Mouse (Mus musculus) hindbrain, embryonic 14.5 days (tissue): ENCODE results near the gene Vps45. TPM values are rescaled to one million over a fixed set of nuclear protein-coding genes. Genes with fewer than 3 reads are reported as not detected.
"Not testable (repeated sequence)": the region's sequence is repeated elsewhere in the genome, so short reads cannot be mapped to it uniquely, and the experiment has no call there.

ENCODE experiments used
- ATAC-seq: fragments of 200-750 bp; cut with Nextera tagmentation; 2 replicates; pipeline ENCODE4 v1.8.0; 2017; ENCODE audit warnings: moderate number of reproducible peaks, mild to moderate bottlenecking, moderate TSS enrichment, moderate library complexity; ENCODE audit not compliant: low FRiP score
- DNase-seq: peaks from one replicate; pipeline ENCODE4 v3.0.0-alpha.2; 2015; ENCODE audit warnings: low spot score
- H3K27ac ChIP-seq: fragments of 300-500 bp; sonication (generic); 2 replicates; pipeline ENCODE4 v1.5.1; 2014; ENCODE audit warnings: mild to moderate bottlenecking, moderate library complexity
- H3K27me3 ChIP-seq: fragments of 300-500 bp; sonication (generic); 2 replicates; pipeline ENCODE4 v1.6.1; 2014; ENCODE audit warnings: mild to moderate bottlenecking, low read length, mixed read lengths; ENCODE audit not compliant: control insufficient read depth, insufficient read depth
- H3K36me3 ChIP-seq: fragments of 300-500 bp; sonication (generic); replicated peaks from 2 replicates; pipeline ENCODE4 v1.6.1; 2014; ENCODE audit not compliant: control insufficient read depth, insufficient read depth
- H3K4me1 ChIP-seq: fragments of 300-500 bp; sonication (generic); replicated peaks from 2 replicates; pipeline ENCODE4 v1.6.1; 2014; ENCODE audit warnings: antibody characterized with exemption, low read length, mixed read lengths; ENCODE audit not compliant: control insufficient read depth, insufficient read depth
- H3K4me2 ChIP-seq: fragments of 300-500 bp; sonication (generic); replicated peaks from 2 replicates; pipeline ENCODE4 v1.6.1; 2014; ENCODE audit warnings: mild to moderate bottlenecking, moderate library complexity
- H3K4me3 ChIP-seq: fragments of 300-500 bp; sonication (generic); replicated peaks from 2 replicates; pipeline ENCODE4 v1.5.1; 2014; ENCODE audit warnings: mild to moderate bottlenecking, low read length
- H3K9ac ChIP-seq: fragments of 300-500 bp; sonication (generic); 2 replicates; pipeline ENCODE4 v1.6.1; 2014
- H3K9me3 ChIP-seq: fragments of 300-500 bp; sonication (generic); 2 replicates; pipeline ENCODE4 v1.6.1; 2016; ENCODE audit warnings: low read length; ENCODE audit not compliant: control insufficient read depth
- WGBS: fragments of 180-500 bp; shearing (Covaris S2); extraction: QIAGEN DNeasy Blood & Tissue Kit; methylation state at CpG from one replicate; pipeline ENCODE4 v1.1.7; 2014; 5-methylcytosine and 5-hydroxymethylcytosine counted together
- polyA plus RNA-seq: library from polyadenylated mRNA; unstranded; fragments of >200 nt; fragmentation: Nextera tagmentation; extraction: Ambion mirVana; gene quantifications from 2 replicates; pipeline ENCODE4 v1.2.1, GENCODE M21; 2014

Gene Vps45
- polyA plus RNA-seq, 1 experiment from 2014 or later, result 46.8 TPM

GRCm38 (mm10) chr3:96050779-96051178 lies 7.5 kb downstream of the Vps45 start:
- ATAC-seq, result no peak
- Histone ChIP-seq H3K4me2 (no peak overlapping the region), H3K9me3 (no peaks in the 10 kb centered on the region), H3K4me3 (no peak overlapping the region), H3K27me3 (no peaks in the 10 kb centered on the region), H3K4me1 (no peaks in the 10 kb centered on the region), H3K9ac (no peak overlapping the region), H3K36me3 (peaks cover 50% of the 10 kb centered on the region), H3K27ac (no peak overlapping the region)
- no peak for DNase-seq
- 68% methylated on average over 7 of the region's 7 CpGs for WGBS

GRCm38 (mm10) chr3:96044559-96044958 lies 13.7 kb downstream of the Vps45 start:
- 88% methylated on average over 3 of the region's 3 CpGs for WGBS
- not testable (repeated sequence) for H3K27ac ChIP-seq, ATAC-seq, H3K9ac ChIP-seq, H3K4me2 ChIP-seq, DNase-seq, H3K4me1 ChIP-seq, H3K9me3 ChIP-seq, H3K27me3 ChIP-seq, H3K4me3 ChIP-seq
- peaks cover 43% of the 10 kb centered on the region for H3K36me3 ChIP-seq

- Histone ChIP-seq H3K9me3 (no peaks in the 10 kb centered on the region), H3K27me3 (no peaks in the 10 kb centered on the region), H3K27ac (no peak overlapping the region), H3K4me1 (no peaks in the 10 kb centered on the region), H3K9ac (no peak overlapping the region), H3K4me2 (no peak overlapping the region), H3K36me3 (peaks cover 53% of the 10 kb centered on the region), H3K4me3 (no peak overlapping the region)
- DNase-seq (no peak), ATAC-seq (no peak)
- WGBS, result 88% methylated on average over 1 of the region's 1 CpGs
These were observed 15.2 kb downstream of the Vps45 start for GRCm38 (mm10) chr3:96043104-96043503.

DNA sequence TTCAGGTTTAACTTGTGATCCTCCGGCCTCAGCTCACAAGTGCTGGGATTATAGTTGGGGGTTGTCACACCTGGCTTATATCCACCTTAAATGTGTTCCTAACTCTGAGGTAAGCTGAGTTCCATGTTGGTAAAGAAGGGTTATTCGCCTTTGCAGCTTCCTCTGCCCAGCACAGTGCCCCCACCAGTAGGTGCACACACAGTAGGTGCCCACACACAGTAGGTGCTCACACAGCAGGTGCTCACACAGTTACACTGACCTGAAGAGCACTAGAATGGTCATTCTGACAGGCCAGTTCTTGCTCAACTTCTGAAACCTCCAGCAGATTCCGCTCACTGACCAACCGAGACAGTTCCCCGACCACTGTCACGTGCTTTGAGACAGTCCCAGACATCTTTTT lies 17.2 kb downstream of the Vps45 start:
- Histone ChIP-seq H3K4me2 (no peak overlapping the region), H3K4me3 (no peak overlapping the region), H3K9ac (no peak overlapping the region), H3K4me1 (no peaks in the 10 kb centered on the region), H3K9me3 (no peaks in the 10 kb centered on the region), H3K27me3 (no peaks in the 10 kb centered on the region), H3K27ac (no peak overlapping the region), H3K36me3 (peaks cover 39% of the 10 kb centered on the region)
- DNase-seq (no peak), ATAC-seq (no peak)
- 93% methylated on average over 6 of the region's 6 CpGs for WGBS

GRCm38 (mm10) chr3:96040663-96041006 lies 17.6 kb downstream of the Vps45 start:
- ATAC-seq (no peak), DNase-seq (no peak)
- Histone ChIP-seq H3K27ac (no peak overlapping the region), H3K9me3 (no peaks in the 10 kb centered on the region), H3K4me3 (no peak overlapping the region), H3K9ac (no peak overlapping the region), H3K36me3 (peaks cover 37% of the 10 kb centered on the region), H3K4me1 (no peaks in the 10 kb centered on the region), H3K4me2 (no peak overlapping the region), H3K27me3 (no peaks in the 10 kb centered on the region)
- WGBS, result 96% methylated on average over 2 of the region's 2 CpGs

DNA sequence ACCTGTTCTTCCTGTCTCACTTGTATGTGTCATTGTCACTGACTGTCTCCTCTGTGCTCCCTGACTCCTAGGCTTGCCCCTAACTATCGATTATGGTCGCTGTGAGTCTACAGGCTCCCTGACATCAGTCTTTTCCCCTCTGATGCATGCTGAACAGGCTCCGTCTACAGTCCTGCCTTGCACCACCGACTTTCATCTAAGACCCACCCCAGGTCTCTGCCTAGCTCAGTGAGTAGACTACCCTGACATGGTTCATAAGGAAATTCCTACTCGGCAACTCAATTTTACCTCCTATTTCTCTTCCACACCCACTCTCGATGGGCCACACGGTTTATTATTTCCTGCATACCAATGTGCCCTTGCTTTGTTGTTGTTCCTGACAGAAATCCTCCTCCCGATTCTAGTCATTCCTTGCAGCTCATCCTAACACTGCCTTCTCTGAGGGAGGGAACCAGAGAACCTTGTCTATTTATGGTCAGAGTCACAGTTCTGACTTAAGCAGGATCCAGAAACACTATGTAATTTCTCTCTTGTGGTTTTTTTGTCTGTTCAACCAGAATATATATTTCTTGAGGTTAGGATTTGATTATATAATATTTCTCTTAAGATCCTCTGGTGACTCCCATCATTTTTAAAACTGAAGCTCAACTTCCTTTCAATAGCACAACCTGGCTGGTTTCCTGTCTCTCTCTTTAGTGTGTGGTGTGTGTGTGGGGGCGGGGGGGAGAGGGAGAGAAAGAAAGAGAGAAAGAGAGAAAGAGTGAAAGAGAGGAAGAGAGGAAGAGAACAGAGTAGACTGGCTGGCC lies 18.2 kb downstream of the Vps45 start:
- ATAC-seq, result no peak
- 82% methylated on average over 9 of the region's 9 CpGs for WGBS
- H3K27ac ChIP-seq, result no peak overlapping the region

DNA sequence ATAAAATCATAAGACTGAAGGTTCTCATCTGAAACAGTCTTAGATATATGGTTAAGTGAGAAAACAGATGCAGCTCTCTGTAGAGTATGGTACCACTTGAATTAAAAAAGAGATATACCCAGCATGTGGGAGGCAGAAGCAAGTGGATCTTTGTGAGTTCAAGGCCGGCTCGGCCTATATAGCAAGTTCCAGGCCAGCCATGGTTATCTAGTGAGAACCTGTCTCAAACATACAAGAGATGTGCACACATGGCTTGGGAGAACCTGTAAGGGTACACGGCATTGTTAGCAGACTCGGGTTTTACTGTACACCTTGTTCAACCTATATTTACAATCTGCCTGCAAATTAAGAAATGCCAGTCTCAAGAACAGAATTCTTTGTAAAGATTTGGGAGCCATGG lies 19.4 kb downstream of the Vps45 start:
- no peaks in the 10 kb centered on the region for H3K27me3 ChIP-seq
- H3K4me1 ChIP-seq, result no peaks in the 10 kb centered on the region
- 98% methylated on average over 4 of the region's 4 CpGs for WGBS
- no peak overlapping the region for H3K27ac ChIP-seq
- no peak for DNase-seq
- H3K9me3 ChIP-seq, result no peaks in the 10 kb centered on the region
- peaks cover 38% of the 10 kb centered on the region for H3K36me3 ChIP-seq
- H3K4me3 ChIP-seq, result no peak overlapping the region
- no peak for ATAC-seq
- H3K4me2 ChIP-seq, result no peak overlapping the region
- H3K9ac ChIP-seq, result no peak overlapping the region

More for the DNA sequence above, 18.2 kb downstream of the Vps45 start:
- peaks cover 37% of the 10 kb centered on the region for H3K36me3 ChIP-seq
- no peak overlapping the region for H3K9ac ChIP-seq
- no peaks in the 10 kb centered on the region for H3K9me3 ChIP-seq
- H3K4me2 ChIP-seq, result no peak overlapping the region
- DNase-seq, result no peak
- H3K27me3 ChIP-seq, result no peaks in the 10 kb centered on the region
- H3K4me1 ChIP-seq, result no peaks in the 10 kb centered on the region
- H3K4me3 ChIP-seq, result no peak overlapping the region

DNA sequence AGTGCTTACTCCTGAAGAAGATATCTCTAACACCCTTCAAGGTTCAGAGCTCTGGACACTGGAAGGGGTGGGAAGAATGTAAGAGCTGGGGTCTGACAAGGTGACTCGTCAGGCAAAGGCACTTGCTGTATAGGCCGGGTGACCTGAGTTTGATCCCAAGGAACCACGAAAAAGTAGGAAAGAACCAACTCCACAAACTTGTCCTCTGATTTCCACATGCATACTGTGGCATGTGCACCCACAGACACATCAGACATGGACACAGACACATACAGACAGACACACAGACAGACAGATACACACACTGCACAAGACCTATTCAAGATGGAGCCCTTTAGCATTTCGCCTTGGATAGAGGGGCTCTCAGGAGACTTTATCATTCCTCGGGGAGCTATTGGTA lies 20.1 kb downstream of the Vps45 start:
- no peak for DNase-seq
- ATAC-seq, result no peak
- 91% methylated on average over 5 of the region's 5 CpGs for WGBS
- Histone ChIP-seq H3K27me3 (no peaks in the 10 kb centered on the region), H3K4me3 (no peak overlapping the region), H3K9me3 (no peaks in the 10 kb centered on the region), H3K27ac (no peak overlapping the region), H3K4me2 (no peak overlapping the region), H3K36me3 (peaks cover 43% of the 10 kb centered on the region), H3K9ac (no peak overlapping the region), H3K4me1 (no peaks in the 10 kb centered on the region)

- 95% methylated on average over 6 of the region's 6 CpGs for WGBS
- peaks cover 56% of the 10 kb centered on the region for H3K36me3 ChIP-seq
- no peak overlapping the region for H3K4me3 ChIP-seq
- DNase-seq (no peak), ATAC-seq (no peak)
- H3K4me1 ChIP-seq, result no peaks in the 10 kb centered on the region
- no peak overlapping the region for H3K27ac ChIP-seq
- no peaks in the 10 kb centered on the region for H3K27me3 ChIP-seq
- H3K9me3 ChIP-seq, result no peaks in the 10 kb centered on the region
- H3K9ac ChIP-seq, result no peak overlapping the region
- H3K4me2 ChIP-seq, result no peak overlapping the region
These were observed 21.5 kb downstream of the Vps45 start for GRCm38 (mm10) chr3:96036796-96037195.

- ATAC-seq, result no peak
- Histone ChIP-seq H3K9ac (no peak overlapping the region), H3K27me3 (no peaks in the 10 kb centered on the region), H3K4me3 (no peak overlapping the region), H3K9me3 (no peaks in the 10 kb centered on the region), H3K4me1 (no peaks in the 10 kb centered on the region), H3K36me3 (peaks cover 46% of the 10 kb centered on the region), H3K27ac (no peak overlapping the region), H3K4me2 (no peak overlapping the region)
- WGBS, result 74% methylated on average over 4 of the region's 4 CpGs
- no peak for DNase-seq
These were observed 25.2 kb downstream of the Vps45 start for GRCm38 (mm10) chr3:96033046-96033445.
